Mouse (Mus musculus): ENCODE measurements around the gene Syndig1l. TPM values are rescaled to one million over a fixed set of nuclear protein-coding genes. Genes with fewer than 3 reads are reported as not detected.
A peak's percentile ranks its signal among the peaks of the same experiment; 100 is the strongest.

The Syndig1l gene
- polyA plus RNA-seq, 1 experiment from 2014 or later: 0.19 TPM

DNA sequence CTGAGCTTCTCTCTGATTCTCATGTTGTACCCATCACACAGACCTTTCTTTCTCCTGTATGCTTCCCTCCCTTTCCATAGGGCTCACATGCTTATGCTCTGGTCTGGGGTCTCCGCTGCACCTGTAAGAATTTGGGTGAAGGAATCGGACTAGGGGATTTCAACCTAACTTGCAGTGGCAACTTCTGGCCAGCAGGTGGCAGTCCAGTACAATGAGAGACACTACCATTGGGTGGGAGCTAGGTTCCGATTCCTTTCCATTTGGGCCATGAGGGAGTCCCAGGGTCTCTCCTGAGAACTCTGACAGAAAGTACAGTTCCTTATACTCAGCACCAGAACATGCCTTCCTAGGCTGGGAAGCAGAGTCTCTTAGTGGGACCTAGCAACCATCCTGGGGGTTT, 44.7 kb downstream of the Syndig1l start:
- no peak overlapping the region for H3K9ac ChIP-seq (replicated peaks; ENCODE audit: low read depth, low read length)
- WGBS: 23% methylated on average over 3 of the region's 3 CpGs
- H3K27ac ChIP-seq (ENCODE audit: low read length): no peak overlapping the region
- no peak overlapping the region for H3K4me2 ChIP-seq (replicated peaks; ENCODE audit: low read depth, low read length)
- no peaks in the 10 kb centered on the region for H3K4me1 ChIP-seq (ENCODE audit: control insufficient read depth, insufficient read depth, low read length)
- no peaks in the 10 kb centered on the region for H3K9me3 ChIP-seq (ENCODE audit: control insufficient read depth, low read depth, low read length)
- no peak overlapping the region for H3K4me3 ChIP-seq (ENCODE audit: low read depth, low read length)
- 0 out of 2 replicates have a peak, but pooled peaks have one; percentile 33 for ATAC-seq (ENCODE audit: insufficient number of reproducible peaks, insufficient read depth, low FRiP score, low read depth)
- H3K27me3 ChIP-seq (ENCODE audit: control insufficient read depth, insufficient read depth, low read length): no peaks in the 10 kb centered on the region
- H3K36me3 ChIP-seq (ENCODE audit: control insufficient read depth, insufficient read depth, low read length): no peaks in the 10 kb centered on the region

DNA sequence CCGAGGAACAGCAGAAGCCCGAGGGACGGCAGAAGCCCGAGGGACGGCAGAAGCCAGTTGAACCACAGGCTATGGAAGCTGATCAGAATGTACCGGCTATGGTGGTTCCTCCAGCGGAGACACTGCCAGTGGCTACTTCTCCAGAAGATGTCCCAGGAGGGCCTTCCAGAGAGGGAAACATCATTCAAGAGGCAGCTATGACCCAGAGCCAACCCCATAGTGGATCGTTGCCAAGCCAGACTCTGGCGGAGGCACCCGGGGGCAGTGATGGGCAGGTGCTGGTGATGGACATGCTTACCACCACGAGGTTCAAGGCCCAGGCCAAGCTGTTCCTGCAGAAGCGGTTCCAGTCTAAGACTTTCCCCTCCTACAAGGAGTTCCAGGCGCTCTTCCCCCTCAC, 48.4 kb downstream of the Syndig1l start:
- ATAC-seq (ENCODE audit: insufficient number of reproducible peaks, insufficient read depth, low FRiP score, low read depth): no peak

DNA sequence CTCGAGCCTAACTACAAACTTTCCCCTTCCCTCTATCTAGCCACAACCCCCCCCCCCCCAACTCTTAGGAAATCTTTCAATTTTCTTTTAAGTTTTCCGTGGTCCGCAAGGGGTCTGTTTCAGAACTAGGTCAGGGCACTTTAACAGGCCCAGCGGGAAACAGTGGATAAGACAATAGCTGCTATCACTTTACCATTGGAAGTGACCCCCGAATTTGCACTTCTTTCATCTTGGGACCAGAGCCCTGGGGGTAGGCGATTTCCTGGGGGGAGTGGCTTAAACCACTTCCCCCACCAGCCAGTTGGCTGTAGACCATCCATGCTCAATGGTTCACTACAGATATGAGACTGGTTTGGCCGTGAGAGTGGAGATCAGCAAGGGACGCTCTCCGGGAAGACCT, 58.0 kb downstream of the Syndig1l start, which contains the start of gene Vrtn:
Gene Vrtn, plus strand, starts transcription at position 366 of the 400 bp plus-strand sequence.
- H3K27me3 ChIP-seq (ENCODE audit: control insufficient read depth, insufficient read depth, low read length): peaks cover 27% of the 10 kb centered on the region
- H3K9ac ChIP-seq (replicated peaks; ENCODE audit: low read depth, low read length): no peak within 1 kb of the TSS
- WGBS: 11% methylated on average over 9 of the region's 9 CpGs
- H3K36me3 ChIP-seq (ENCODE audit: control insufficient read depth, insufficient read depth, low read length): no peaks in the 10 kb centered on the region
- ATAC-seq (ENCODE audit: insufficient number of reproducible peaks, insufficient read depth, low FRiP score, low read depth): no peak
- H3K27ac ChIP-seq (ENCODE audit: low read length): no peak within 1 kb of the TSS
- H3K4me2 ChIP-seq (replicated peaks; ENCODE audit: low read depth, low read length): no peak within 1 kb of the TSS
- no peaks in the 10 kb centered on the region for H3K9me3 ChIP-seq (ENCODE audit: control insufficient read depth, low read depth, low read length)
- H3K4me1 ChIP-seq (ENCODE audit: control insufficient read depth, insufficient read depth, low read length): no peaks in the 10 kb centered on the region
- no peak within 1 kb of the TSS for H3K4me3 ChIP-seq (ENCODE audit: low read depth, low read length)

More for the DNA sequence above, 48.4 kb downstream of the Syndig1l start:
- Histone ChIP-seq H3K27ac (ENCODE audit: low read length) (no peak overlapping the region), H3K9ac (replicated peaks; ENCODE audit: low read depth, low read length) (no peak overlapping the region), H3K4me2 (replicated peaks; ENCODE audit: low read depth, low read length) (no peak overlapping the region), H3K36me3 (ENCODE audit: control insufficient read depth, insufficient read depth, low read length) (no peaks in the 10 kb centered on the region), H3K4me1 (ENCODE audit: control insufficient read depth, insufficient read depth, low read length) (no peaks in the 10 kb centered on the region), H3K27me3 (ENCODE audit: control insufficient read depth, insufficient read depth, low read length) (no peaks in the 10 kb centered on the region), H3K4me3 (ENCODE audit: low read depth, low read length) (no peak overlapping the region), H3K9me3 (ENCODE audit: control insufficient read depth, low read depth, low read length) (no peaks in the 10 kb centered on the region)
- 82% methylated on average over 13 of the region's 13 CpGs for WGBS

DNA sequence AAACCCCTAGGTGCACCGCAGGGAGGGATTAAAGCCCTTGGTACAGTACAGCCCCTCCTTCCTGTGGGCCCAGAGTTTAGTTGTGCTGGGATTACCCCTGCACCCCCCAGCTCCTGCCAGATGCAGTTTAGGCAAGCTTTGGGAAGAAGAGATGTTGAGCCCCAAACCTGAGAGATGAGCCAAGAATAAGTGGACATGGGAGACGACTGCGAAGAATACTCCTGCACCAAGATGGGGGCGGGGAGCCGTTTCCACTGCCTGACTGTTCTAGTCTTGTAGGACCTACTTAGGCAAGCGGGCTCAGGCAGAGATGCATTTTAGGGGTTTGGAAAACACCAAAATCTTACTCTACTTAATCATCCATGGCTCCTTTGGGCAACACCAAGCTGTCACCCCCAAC, 58.4 kb downstream of the Syndig1l start:
- Histone ChIP-seq H3K4me2 (replicated peaks; ENCODE audit: low read depth, low read length) (no peak overlapping the region), H3K27me3 (ENCODE audit: control insufficient read depth, insufficient read depth, low read length) (peaks cover 27% of the 10 kb centered on the region), H3K36me3 (ENCODE audit: control insufficient read depth, insufficient read depth, low read length) (no peaks in the 10 kb centered on the region), H3K9ac (replicated peaks; ENCODE audit: low read depth, low read length) (no peak overlapping the region), H3K27ac (ENCODE audit: low read length) (no peak overlapping the region), H3K4me3 (ENCODE audit: low read depth, low read length) (no peak overlapping the region), H3K4me1 (ENCODE audit: control insufficient read depth, insufficient read depth, low read length) (no peaks in the 10 kb centered on the region), H3K9me3 (ENCODE audit: control insufficient read depth, low read depth, low read length) (no peaks in the 10 kb centered on the region)
- 16% methylated on average over 6 of the region's 6 CpGs for WGBS
- no peak for ATAC-seq (ENCODE audit: insufficient number of reproducible peaks, insufficient read depth, low FRiP score, low read depth)

DNA sequence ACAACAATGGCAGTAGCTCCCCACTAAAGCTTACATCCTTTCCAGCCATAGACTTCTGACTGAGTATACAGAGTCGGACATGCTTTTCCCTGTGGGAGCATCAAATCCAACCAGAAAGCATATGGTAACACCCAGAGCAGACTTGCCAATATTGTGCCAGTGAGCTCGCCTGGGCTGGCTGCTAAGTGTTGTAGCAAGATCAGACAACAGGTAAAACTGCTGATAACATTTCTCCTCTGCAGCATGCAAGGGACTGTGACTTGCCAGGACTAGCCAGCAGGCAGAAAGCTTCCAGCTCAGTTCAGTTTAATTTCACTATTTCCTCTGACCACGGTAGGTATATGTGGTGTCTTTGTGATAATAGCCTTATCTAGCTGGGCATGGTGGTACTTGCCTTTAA, 66.8 kb downstream of the Syndig1l start:
- no peak overlapping the region for H3K9ac ChIP-seq (replicated peaks; ENCODE audit: low read depth, low read length)

More for the DNA sequence above, 66.8 kb downstream of the Syndig1l start:
- no peak overlapping the region for H3K27ac ChIP-seq (ENCODE audit: low read length)
- no peak for ATAC-seq (ENCODE audit: insufficient number of reproducible peaks, insufficient read depth, low FRiP score, low read depth)
- no peaks in the 10 kb centered on the region for H3K27me3 ChIP-seq (ENCODE audit: control insufficient read depth, insufficient read depth, low read length)
- no peaks in the 10 kb centered on the region for H3K4me1 ChIP-seq (ENCODE audit: control insufficient read depth, insufficient read depth, low read length)
- H3K36me3 ChIP-seq (ENCODE audit: control insufficient read depth, insufficient read depth, low read length): no peaks in the 10 kb centered on the region
- H3K9me3 ChIP-seq (ENCODE audit: control insufficient read depth, low read depth, low read length): no peaks in the 10 kb centered on the region
- WGBS: 76% methylated on average over 3 of the region's 3 CpGs
- H3K4me2 ChIP-seq (replicated peaks; ENCODE audit: low read depth, low read length): no peak overlapping the region
- H3K4me3 ChIP-seq (ENCODE audit: low read depth, low read length): no peak overlapping the region

Other genes with a start within 250 kb of the Syndig1l start
- 35.5 and 40.1 TPM in 2 replicates for gene Aldh6a1, start 247.8 kb downstream of the Syndig1l start, polyA plus RNA-seq (2014; fragmentation: Nextera tagmentation; extraction: Ambion mirVana)
- gene Lin52, start 247.4 kb downstream of the Syndig1l start, polyA plus RNA-seq (2014; fragmentation: Nextera tagmentation; extraction: Ambion mirVana): 20.4 and 23.0 TPM in 2 replicates
- gene Vsx2, start 129.1 kb downstream of the Syndig1l start, polyA plus RNA-seq (2014; fragmentation: Nextera tagmentation; extraction: Ambion mirVana): not detected in 2 replicates
- gene Abcd4, start 81.4 kb downstream of the Syndig1l start, polyA plus RNA-seq (2014; fragmentation: Nextera tagmentation; extraction: Ambion mirVana): 13.4 and 15.0 TPM in 2 replicates
- gene Vrtn, start 57.8 kb downstream of the Syndig1l start, polyA plus RNA-seq (2014; fragmentation: Nextera tagmentation; extraction: Ambion mirVana): not detected in 2 replicates
- gene Npc2, start 74.3 kb upstream of the Syndig1l start, polyA plus RNA-seq (2014; fragmentation: Nextera tagmentation; extraction: Ambion mirVana): 66.2 and 66.6 TPM in 2 replicates
- 122 and 137 TPM in 2 replicates for gene Isca2, start 74.4 kb upstream of the Syndig1l start, polyA plus RNA-seq (2014; fragmentation: Nextera tagmentation; extraction: Ambion mirVana)
- 0.36 and 0.45 TPM in 2 replicates for gene Ltbp2, start 177.7 kb upstream of the Syndig1l start, polyA plus RNA-seq (2014; fragmentation: Nextera tagmentation; extraction: Ambion mirVana)

Data from stomach, embryonic 14.5 days (tissue).